15 mouse cellular contexts compared by ENCODE assay signal in the genomic region with DNA sequence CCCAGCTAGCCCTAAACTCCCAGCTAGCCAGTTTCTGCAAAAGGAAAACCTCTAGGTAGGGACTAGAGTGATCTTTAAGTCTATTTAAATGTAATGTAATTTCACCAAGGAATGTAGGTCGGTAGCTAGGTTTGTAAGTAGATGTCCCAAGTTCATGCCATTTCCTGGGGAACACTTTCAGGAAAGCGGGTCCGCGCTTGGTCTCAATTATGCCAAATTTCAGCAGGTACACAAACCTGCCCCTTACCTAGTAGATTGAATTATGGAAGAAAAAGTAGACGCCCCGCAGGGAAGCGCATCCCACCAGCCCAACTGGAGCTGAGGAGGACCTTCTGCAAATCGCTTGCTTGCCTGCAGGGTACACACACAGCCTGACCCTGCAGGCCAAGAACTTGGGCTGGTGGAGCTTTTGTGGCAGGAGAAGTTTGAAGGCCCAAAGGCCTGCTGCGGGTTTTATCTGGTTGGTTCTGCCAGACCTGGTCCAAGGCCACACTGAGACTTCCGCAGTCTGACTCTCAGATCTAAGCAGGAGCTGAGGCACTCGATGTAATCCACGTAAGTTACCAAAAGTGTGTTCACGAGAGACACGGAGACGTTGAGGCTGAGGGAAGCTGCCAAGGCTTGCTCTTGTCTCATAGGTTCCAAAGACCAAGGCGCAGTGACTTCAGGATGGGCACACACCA. TPM values are rescaled to one million over a fixed set of nuclear protein-coding genes. Genes with fewer than 3 reads are reported as not detected.
DNase-seq lines count a peak whose midpoint lies in the region; ATAC-seq lines count a peak whose summit lies in the region.
"Had no signal": no experiment of that assay in that cellular context is flagged by ENCODE, and none has a peak within 500 bp of the region (broad histone marks: within the 10 kb centered on the region; RNA-seq: fewer than 3 reads in every experiment).

No protein-coding gene starts in this region.

- ATAC-seq in heart, embryonic 12.5 days (ENCODE audit: insufficient number of reproducible peaks, low FRiP score), result no peak
- ATAC-seq in hindbrain, embryonic 16.5 days, result no peak
- no peak for ATAC-seq in neural tube, embryonic 11.5 days (ENCODE audit: insufficient read depth, low FRiP score, low TSS enrichment)
- no peak for ATAC-seq in frontal cortex, adult (ENCODE audit: low TSS enrichment)

- H3K4me1 ChIP-seq in heart, embryonic 12.5 days (replicated peaks), result peaks cover 17% of the 10 kb centered on the region; the same call in 1 of the 2 replicates
- peaks cover 68% of the 10 kb centered on the region for H3K4me1 ChIP-seq in forebrain, embryonic 10.5 days
- H3K4me1 ChIP-seq in hindbrain, embryonic 16.5 days (ENCODE audit: control insufficient read depth, insufficient read depth, low read depth, low read length), result peaks cover 5% of the 10 kb centered on the region
- H3K4me1 ChIP-seq in neural tube, embryonic 11.5 days (ENCODE audit: control insufficient read depth, insufficient read depth, low read length), result peaks cover 27% of the 10 kb centered on the region

- no peak for DNase-seq in heart, postnatal 25 days (ENCODE audit: low spot score)
- DNase-seq in forebrain, embryonic 10.5 days (ENCODE audit: extremely low spot score, low spot score), result no peak
- DNase-seq in neural tube, embryonic 11.5 days (ENCODE audit: low spot score), result peak; percentile 34
- DNase-seq in layer of hippocampus, adult 8-10 months (ENCODE audit: low spot score in 2 of 2), result no peak
- DNase-seq in gastrocnemius, postnatal 10 days, result no peak
- DNase-seq: adrenal gland, adult 2 months; cerebellum, adult 9-10 months; thymus, postnatal 36 days had no signal

- WGBS in heart, embryonic 12.5 days, result 13% methylated on average over 16 of the region's 16 CpGs
- whole genome bisulfite sequencing in forebrain, embryonic 10.5 days, result 14% methylated on average over 16 of the region's 16 CpGs
- 30% methylated on average over 16 of the region's 16 CpGs for WGBS in hindbrain, embryonic 16.5 days
- WGBS in neural tube, embryonic 11.5 days, result 11% methylated on average over 16 of the region's 16 CpGs

- peaks cover 79% of the 10 kb centered on the region for H3K27me3 ChIP-seq in heart, embryonic 12.5 days (replicated peaks)
- H3K27me3 ChIP-seq in forebrain, embryonic 10.5 days (ENCODE audit: poor library complexity, severe bottlenecking), result peaks cover 96% of the 10 kb centered on the region
- H3K27me3 ChIP-seq in hindbrain, embryonic 16.5 days (replicated peaks; ENCODE audit: control insufficient read depth, insufficient read depth, low read length), result peaks cover 29% of the 10 kb centered on the region
- peaks cover 55% of the 10 kb centered on the region for H3K27me3 ChIP-seq in neural tube, embryonic 11.5 days (ENCODE audit: control insufficient read depth, insufficient read depth, low read length)

- no peak overlapping the region for H3K27ac ChIP-seq in heart, embryonic 12.5 days (ENCODE audit: poor library complexity, severe bottlenecking)
- H3K27ac ChIP-seq in forebrain, embryonic 10.5 days, result peak overlapping the region; percentile 78
- no peak overlapping the region for H3K27ac ChIP-seq in hindbrain, embryonic 16.5 days (ENCODE audit: low read depth, low read length)
- no peak overlapping the region for H3K27ac ChIP-seq in neural tube, embryonic 11.5 days (ENCODE audit: low read depth, low read length)
- H3K27ac ChIP-seq: liver, embryonic 15.5 days had no signal

- H3K9ac ChIP-seq in heart, embryonic 12.5 days, result no peak overlapping the region
- no peak overlapping the region for H3K9ac ChIP-seq in hindbrain, embryonic 16.5 days (ENCODE audit: low read depth, low read length)
- no peak overlapping the region; the same call in 1 of the 2 replicates for H3K9ac ChIP-seq in neural tube, embryonic 11.5 days (ENCODE audit: low read length)
- H3K9ac ChIP-seq: liver, embryonic 15.5 days had no signal

- H3K4me2 ChIP-seq in heart, embryonic 12.5 days, result 0 out of 2 replicates have a peak overlapping the region, but pooled peaks have one; percentile 49
- peak overlapping the region; percentile 45 for H3K4me2 ChIP-seq in hindbrain, embryonic 16.5 days (ENCODE audit: low read length)
- peak overlapping the region; percentile 41 for H3K4me2 ChIP-seq in neural tube, embryonic 11.5 days (ENCODE audit: low read depth)
- H3K4me2 ChIP-seq: liver, embryonic 15.5 days had no signal

- intact Hi-C loops in heart, postnatal 25 days (cut with DNase I), result loop anchor here (10.0 kb wide), 1 partner anchor 210 kb away; no protein-coding TSS in a partner anchor

- no peaks in the 10 kb centered on the region for H3K9me3 ChIP-seq in heart, embryonic 12.5 days (replicated peaks)
- H3K9me3 ChIP-seq in forebrain, embryonic 10.5 days, result no peaks in the 10 kb centered on the region; the same call in 1 of the 2 replicates
- no peaks in the 10 kb centered on the region for H3K9me3 ChIP-seq in hindbrain, embryonic 16.5 days (ENCODE audit: control insufficient read depth, low read length)
- H3K9me3 ChIP-seq in neural tube, embryonic 11.5 days (ENCODE audit: control insufficient read depth, low read length), result no peaks in the 10 kb centered on the region
- H3K9me3 ChIP-seq: liver, embryonic 15.5 days had no signal

- H3K4me3 ChIP-seq in heart, embryonic 12.5 days, result 0 out of 2 replicates have a peak overlapping the region, but pooled peaks have one; percentile 13
- peak overlapping the region; percentile 45 for H3K4me3 ChIP-seq in forebrain, embryonic 10.5 days
- no peak overlapping the region for H3K4me3 ChIP-seq in hindbrain, embryonic 16.5 days (ENCODE audit: low read length)
- H3K4me3 ChIP-seq in neural tube, embryonic 11.5 days (ENCODE audit: low read depth, low read length), result peak overlapping the region; percentile 13; the same call in 1 of the 2 replicates
- H3K4me3 ChIP-seq: liver, embryonic 15.5 days had no signal

- no peaks in the 10 kb centered on the region for H3K36me3 ChIP-seq in heart, embryonic 12.5 days
- no peaks in the 10 kb centered on the region for H3K36me3 ChIP-seq in forebrain, embryonic 10.5 days (replicated peaks)
- H3K36me3 ChIP-seq in hindbrain, embryonic 16.5 days (ENCODE audit: control insufficient read depth, insufficient read depth, low read length), result no peaks in the 10 kb centered on the region
- H3K36me3 ChIP-seq in neural tube, embryonic 11.5 days (ENCODE audit: control insufficient read depth, insufficient read depth, low read length), result no peaks in the 10 kb centered on the region
- H3K36me3 ChIP-seq: liver, embryonic 15.5 days had no signal

RNA-seq across cellular contexts. Expression of gene Sox21, which starts 11.6 kb away (rescaled TPM):
- polyA plus RNA-seq in heart, embryonic 12.5 days (2016; fragmentation: Nextera tagmentation; extraction: Ambion mirVana), result 0.05 TPM in 1 of 2 replicates, not detected in the other
- not detected for total RNA-seq in heart, postnatal 25 days (2021)
- polyA plus RNA-seq in forebrain, embryonic 10.5 days (2016; fragmentation: Nextera tagmentation; extraction: Ambion mirVana), result 7.9 and 8.7 TPM in 2 replicates
- polyA plus RNA-seq in hindbrain, embryonic 16.5 days (2015; fragmentation: Nextera tagmentation; extraction: Ambion mirVana), result 2.2 and 3.6 TPM in 2 replicates
- 10.5 and 12.8 TPM in 2 replicates for polyA plus RNA-seq in neural tube, embryonic 11.5 days (2014; fragmentation: Nextera tagmentation; extraction: Ambion mirVana)
- 10 to 100 TPM in 2 of 4 experiments, 1 to 10 TPM in 2; 7.5 to 10.4 (median 9.3) TPM for total RNA-seq in layer of hippocampus, adult 8-10 months (2022)
- total RNA-seq in gastrocnemius, postnatal 10 days (2021), result not detected
- total RNA-seq: adrenal gland, adult 2 months; monocyte, adult 5-6 weeks had no signal
- polyA plus RNA-seq: liver, embryonic 15.5 days had no signal

RNA-seq across cellular contexts. Expression of gene Gm9376, which starts 41.6 kb away (rescaled TPM):
- polyA plus RNA-seq in heart, embryonic 12.5 days (2016; fragmentation: Nextera tagmentation; extraction: Ambion mirVana), result not detected in 2 replicates
- total RNA-seq in heart, postnatal 25 days (2021), result not detected
- polyA plus RNA-seq in forebrain, embryonic 10.5 days (2016; fragmentation: Nextera tagmentation; extraction: Ambion mirVana), result not detected in 2 replicates
- polyA plus RNA-seq in hindbrain, embryonic 16.5 days (2015; fragmentation: Nextera tagmentation; extraction: Ambion mirVana), result not detected in 2 replicates
- polyA plus RNA-seq in neural tube, embryonic 11.5 days (2014; fragmentation: Nextera tagmentation; extraction: Ambion mirVana), result not detected in 2 replicates
- total RNA-seq in layer of hippocampus, adult 8-10 months (2022), result not detected
- total RNA-seq in gastrocnemius, postnatal 10 days (2021), result not detected
- total RNA-seq: adrenal gland, adult 2 months; heart, adult 18-20 months; left cerebral cortex, adult 18-20 months; monocyte, adult 5-6 weeks had no signal
- polyA plus RNA-seq: adrenal gland, adult 2 months; liver, embryonic 15.5 days had no signal
